Mouse (Mus musculus) urinary bladder, adult 18-20 months (tissue): Measurements from ENCODE around the gene Zfp382.
"Not testable (repeated sequence)": the region's sequence is repeated elsewhere in the genome, so short reads cannot be mapped to it uniquely, and the experiment has no call there.

Source experiments
- DNase-seq, 2 experiments: peaks; one replicate each; pipeline ENCODE4 v3.0.0; 2022; ENCODE audit warnings: low spot score in 2 of 2, mixed read lengths in 2 of 2

The Zfp382 gene

DNA sequence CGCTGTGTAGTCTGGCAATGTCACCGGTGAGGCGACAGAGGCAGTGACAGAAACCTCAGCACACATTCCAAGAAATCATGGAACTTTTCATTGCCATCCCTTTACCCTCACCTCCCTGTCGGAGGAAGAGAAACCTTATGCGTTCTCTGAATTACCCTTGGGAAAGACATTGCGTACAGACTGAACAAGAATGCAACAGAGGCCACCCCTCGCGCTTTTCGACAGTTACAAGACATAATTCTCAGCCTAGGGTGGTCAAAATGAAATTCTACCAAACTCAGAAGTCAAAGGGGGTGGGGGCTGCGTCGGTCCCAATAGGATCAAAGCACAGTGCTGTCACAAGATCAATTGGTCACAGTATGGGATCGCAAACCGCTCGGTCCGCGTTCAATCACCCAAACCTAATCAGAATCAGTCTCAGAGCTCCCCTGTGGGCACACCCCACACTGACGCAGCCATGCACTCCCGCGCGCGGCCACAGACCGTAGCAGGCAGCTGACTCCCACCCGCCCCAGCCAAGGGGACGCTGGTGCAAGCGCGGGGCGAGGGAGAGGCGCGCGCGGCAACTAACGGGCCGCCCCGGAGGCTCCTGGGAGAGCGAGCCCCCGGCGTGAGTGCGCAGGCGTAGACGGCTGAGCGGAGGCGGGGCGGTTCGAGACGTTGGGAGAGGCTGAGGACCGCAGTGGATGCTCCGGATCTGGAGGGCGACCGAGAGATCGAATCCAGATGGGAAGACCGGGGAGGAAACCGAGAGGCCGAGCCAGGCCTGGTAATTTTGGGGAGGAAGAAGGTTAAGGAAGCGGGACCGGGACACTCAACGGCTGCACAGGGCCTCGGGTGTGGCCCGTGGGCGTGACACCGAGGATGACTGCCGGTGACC is at the start of gene Zfp382:
Gene Zfp382 (plus strand): TSS at position 635 of the 880 bp plus-strand sequence.
- DNase-seq = peak; percentile 66 to 83

DNA sequence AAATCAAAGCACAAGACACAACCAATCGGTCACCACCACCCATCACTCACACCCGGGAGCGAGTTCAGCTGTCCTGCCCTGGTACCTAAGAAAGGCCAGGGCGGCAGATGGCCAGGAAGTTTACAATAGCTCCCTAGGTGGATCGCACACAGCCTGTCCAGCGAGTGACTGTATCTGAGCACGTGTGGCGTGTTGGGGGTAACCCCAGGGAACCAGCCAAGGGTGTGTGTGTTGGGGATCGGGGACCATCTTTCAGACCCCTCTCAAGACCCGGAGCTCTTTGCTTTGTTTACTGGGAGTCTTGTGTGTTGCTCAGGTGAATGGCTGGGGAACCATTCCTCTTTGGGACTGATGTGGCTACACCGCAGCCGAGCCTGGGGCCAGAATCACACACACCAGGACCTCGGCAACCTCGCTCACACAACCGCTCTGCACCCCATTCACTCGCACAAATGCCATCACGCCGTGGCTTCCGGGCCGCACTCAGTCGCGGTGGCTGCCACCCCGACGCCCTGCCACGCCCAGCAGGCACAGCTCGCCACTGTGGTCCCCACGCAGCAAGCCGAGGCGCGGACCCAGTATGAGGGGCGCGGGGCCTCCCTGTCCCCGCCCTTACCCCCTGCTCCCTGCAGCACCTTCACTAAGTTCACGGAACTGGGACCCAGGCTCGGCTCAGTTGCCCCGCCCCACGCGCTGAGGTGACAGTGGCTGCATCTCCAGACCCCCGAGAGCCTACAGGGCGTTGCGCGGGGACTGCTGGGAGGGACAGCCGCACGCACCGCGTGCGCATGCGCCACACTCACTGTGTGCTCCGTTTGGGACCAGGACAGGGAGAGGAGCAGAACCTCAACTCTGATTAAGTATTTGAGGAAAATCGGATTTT is 49.4 kb upstream of the Zfp382 start, which contains the start of gene Zfp82:
Gene Zfp82 (minus strand): TSS at position 755 of the 883 bp plus-strand sequence.
- DNase-seq = peak; percentile 59 to 74

DNA sequence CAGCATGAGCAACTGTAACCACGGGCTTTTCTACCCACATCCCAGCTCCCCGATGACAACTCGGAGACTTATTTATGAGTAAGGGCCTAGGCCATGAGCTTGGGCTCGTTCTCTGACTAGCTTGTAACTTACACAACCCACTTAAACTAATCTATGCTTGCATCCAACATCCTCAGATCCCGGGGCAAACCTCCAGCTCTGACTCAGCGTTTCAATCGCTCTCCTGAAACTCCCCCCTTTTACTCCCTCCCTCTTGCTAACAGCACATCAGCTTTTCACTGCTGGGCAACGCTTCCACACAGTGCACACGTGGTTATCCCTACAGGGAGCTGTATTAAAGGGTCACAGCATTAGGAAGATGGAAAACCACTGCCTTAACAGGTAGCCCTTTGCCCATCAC is 35.2 kb upstream of the Zfp382 start:
- no peak for DNase-seq

DNA sequence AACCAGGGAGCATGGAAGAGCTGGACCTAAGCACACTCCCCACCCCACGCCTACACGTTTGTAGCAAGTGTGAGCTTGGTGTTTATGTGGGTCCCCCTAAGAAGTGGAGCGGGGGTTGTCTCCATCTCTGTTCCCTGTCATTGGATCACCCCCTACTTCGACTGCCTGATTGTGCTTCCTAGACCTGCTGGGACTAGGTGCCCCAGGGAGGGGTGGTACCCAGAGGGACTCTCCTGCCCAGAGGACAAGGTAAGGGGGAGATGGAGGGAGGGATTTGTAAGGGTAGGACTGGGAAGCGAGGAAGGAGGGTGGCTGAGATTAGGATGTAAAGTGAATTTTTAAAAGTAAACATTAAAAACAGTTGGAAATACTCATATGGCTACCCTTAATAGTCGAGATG is 32.3 kb upstream of the Zfp382 start:
- DNase-seq = no peak

DNA sequence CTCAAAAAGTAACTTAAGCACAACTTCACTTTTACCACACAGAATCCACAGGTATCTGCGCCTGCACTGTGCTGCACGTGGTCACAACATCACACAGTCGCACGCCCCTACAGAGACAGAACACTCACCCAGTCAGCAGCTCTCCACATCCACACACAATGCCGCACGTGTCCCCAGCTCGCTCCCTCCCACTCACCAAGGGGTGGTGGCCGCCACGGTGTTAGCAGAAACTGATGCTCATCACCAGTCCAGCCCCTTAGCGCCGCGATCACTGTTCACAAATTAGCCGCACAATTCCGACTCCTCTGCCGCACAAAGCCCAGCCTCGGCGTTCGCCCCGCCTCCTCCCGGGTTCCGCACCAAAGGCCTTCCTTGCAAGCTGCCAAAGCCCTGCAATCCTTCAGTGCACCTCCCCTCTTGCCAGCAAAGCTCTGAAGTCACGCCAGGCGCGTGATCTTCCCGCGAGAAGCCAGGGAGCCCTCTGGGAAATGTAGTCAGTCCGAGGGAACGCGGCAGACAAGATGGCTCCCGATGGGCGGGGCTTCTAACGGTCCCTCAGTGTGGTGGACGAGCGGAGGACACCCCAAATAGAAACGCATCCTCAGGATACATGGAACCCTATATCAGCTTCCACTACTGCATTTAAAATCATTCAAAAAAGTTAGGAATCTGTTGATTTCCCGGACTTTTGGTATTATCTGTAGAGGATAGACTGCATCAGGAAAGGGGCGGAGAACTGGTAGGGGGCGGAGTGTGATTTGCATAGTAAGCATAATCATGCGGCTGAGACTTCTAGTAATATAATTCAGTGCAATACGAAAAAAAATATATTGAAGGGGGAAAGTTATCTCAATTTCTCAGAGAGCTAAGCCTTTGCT is 31.4 kb upstream of the Zfp382 start, which contains the start of the genes Gm26920 and Zfp566:
Gene Gm26920 (minus strand): TSS at position 319 of the 878 bp plus-strand sequence.
Gene Zfp566 (minus strand): TSS at position 436 of the 878 bp plus-strand sequence.
- DNase-seq = peak; percentile 93 to 97

DNA sequence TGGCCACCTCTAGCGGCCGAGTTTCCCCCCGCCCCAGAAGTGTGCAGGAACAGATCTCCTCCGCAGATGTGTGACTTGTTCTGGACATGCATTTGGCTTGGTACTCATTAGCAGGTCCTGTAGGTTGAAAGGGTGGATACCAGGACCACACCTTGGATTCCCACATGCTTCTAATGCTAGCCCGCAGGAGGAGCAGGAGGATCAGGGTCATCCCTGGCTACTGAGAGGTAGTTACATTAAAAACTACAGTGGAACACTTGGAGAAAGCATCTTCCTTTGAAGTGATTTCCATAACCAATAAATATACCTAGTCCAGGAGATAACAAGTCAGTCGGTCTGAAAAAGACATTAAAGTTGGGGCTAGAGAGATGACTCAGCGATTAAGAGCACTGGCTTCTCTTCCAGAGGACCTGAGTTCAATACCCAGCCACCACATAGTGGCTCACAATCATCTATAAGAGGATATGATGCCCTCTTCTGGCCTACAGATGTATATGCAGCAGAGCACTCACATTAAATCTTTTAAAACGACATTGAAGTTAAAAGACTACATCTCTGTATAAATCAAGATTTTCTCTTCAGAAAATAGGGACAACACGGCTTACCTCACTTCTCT is 30.7 kb upstream of the Zfp382 start:
- peak in 1 of 2 experiments; percentile 20 for DNase-seq

DNA sequence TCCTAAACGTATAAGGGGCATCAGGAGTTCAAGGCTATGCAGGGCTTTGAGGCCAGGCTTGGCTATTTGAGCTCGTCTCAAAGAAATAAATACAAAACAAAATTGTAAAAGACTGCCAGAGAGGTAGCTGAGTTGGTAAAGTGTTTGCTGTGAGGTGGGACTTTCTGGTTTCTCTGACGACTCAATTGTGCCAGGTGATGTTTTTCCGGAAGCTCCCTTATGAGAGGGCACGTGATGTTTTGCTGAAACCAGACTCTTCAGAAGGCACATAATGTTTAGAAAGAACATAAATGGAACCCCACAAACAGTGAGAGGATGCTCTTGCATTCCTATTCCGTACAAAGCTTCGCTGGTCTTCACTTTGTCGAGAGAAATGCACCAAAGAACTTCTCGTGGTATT is 29.1 kb upstream of the Zfp382 start:
- no peak for DNase-seq

DNA sequence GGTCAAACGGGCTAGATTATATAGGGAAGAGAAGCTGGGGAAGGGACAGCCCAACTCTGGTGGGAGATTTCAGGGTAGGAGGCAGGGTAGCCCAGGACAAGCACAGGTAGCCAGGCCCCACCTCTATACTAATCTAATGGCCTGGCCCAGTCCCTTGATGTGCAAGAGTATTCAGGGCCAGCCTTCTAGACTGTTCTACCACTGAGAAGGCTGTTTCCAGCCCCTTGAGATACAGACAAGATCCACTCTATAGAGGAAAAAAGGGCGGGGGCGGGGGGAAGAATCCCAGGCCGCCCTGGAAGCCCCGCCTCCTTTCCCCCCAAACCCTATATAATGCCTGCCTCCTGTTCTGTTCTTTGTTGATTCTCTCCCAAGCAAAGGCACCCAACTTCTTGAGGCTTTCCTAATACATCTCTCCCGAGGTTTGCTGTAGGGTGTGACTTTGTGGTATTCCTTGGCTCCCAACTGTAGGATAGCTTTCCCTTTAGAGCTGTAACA is 27.8 kb upstream of the Zfp382 start:
- no peak for DNase-seq

DNA sequence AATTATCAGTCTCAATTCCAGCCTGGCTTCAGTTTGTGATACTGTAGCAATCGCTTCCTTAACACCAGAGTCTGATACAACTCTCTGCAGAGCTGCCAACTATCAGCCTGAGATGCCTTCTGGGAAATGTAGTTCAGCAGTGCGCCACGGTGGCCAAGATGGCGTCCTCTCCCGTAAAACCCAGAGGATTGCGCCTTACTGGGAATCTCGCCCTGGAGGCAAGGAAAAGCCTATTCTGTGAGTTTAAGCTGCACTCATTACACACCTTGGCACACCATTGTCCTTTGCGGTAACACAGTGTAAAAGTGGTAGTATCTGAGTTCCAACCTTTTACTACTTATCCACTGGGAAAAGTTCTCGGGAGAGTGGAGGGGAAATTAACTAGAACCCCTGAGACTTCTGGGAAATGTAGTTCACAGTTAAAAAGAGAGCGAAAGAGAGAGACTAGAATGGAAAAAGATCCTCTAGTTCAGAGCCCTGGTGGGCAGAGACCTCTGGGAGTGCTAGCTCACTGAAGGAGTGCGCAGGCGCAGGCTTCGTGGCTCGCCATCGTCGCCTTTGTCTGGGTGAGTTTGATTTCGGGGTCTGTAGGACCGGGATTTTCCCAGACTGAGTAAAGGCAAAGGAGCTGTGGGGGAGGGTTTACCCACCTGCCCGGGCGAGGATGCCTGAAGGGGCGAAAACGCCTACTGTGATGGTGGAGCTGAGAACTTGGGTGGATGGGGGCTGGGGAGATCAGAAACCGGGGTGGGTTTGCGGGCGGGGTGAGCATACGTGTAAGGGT is 26.9 kb upstream of the Zfp382 start, which contains the start of gene Zfp260:
Gene Zfp260 (plus strand): TSS at position 132 of the 784 bp plus-strand sequence.
- DNase-seq = peak; percentile 78 to 84

DNA sequence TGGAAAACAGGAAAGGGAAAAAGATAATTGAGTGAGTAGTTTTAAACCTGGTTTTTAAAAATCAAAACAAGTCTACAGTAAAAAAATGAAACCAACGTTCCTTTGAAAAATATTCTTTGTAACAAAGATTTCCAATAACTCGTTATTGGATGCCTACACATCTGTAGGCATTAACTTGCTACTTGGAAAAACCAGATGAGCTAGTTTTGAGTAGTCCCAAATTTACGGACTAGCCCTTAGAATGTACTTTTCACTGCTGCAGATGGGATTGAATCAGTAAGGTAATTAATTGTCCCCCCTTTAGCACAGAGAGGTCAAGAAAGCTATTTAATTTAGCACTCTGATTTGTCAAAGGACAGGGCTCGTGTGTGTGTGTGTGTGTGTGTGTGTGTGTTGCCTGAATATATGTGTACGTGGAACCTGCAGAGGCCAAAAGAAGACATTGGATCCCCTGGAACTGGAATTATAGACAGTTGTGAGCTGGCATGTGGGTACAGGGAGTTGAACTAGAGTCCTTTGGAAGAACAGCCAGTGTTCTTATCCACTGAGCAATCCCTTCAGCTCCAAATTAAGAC is 26.1 kb upstream of the Zfp382 start:
- DNase-seq = no peak

DNA sequence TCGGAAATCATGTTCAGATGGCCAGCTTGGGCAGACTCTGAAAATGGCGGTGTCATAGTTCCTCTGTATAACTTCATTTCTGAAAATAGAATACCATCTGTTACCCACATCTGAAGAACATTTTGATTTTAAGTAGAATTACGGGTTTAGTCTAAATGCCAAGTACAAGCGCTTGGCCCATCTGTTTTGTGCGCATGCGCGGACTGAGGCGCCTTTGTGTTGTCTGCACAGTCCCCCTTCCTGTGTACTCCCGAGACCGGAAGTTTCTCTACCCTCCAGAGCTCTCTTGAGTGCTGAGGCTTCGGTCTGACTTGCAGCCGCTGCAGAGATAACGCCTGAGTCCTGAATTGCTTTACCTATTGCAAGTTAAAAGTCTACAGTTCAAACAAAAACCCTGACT is 22.4 kb upstream of the Zfp382 start:
- DNase-seq = no peak

DNA sequence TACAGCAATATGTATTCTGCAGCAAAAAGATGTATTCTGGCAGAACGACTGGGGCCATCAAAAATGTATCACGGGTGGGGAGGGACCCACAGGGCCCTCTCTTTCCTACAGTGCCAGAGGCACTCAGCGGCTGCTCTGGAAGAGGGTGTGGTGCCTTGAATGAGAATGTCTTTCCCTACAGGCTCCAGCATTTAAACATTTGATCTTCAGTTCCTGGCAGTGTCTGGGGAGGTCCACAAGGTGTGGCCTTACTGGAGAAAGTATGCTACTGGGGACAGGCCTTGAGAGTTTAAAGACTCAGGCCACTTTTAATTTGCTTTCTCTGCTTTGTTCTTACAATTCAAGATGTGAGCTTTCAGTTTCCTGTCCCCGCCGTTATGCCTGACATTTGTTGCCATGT is 5.7 kb upstream of the Zfp382 start:
- DNase-seq = no peak

DNA sequence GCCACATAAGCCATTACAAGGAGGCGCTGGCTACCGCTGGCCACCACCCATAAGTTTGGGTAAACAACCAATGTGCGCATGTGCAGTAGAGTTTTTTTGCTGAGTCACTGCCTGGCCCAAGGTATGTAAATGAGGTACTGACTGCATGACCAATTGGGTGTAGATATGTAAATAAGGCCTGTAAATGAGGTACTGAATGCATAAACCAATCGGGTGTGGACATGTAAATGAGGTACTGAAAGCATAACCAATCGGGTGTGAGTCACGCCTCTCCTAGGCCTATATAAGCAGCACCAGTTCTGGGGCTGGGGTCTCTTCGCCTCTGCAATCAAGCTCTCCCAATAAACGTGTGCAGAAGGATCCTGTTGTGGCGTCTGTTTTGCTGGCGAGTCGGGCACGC is 3.8 kb upstream of the Zfp382 start:
- DNase-seq = not testable (repeated sequence)

DNA sequence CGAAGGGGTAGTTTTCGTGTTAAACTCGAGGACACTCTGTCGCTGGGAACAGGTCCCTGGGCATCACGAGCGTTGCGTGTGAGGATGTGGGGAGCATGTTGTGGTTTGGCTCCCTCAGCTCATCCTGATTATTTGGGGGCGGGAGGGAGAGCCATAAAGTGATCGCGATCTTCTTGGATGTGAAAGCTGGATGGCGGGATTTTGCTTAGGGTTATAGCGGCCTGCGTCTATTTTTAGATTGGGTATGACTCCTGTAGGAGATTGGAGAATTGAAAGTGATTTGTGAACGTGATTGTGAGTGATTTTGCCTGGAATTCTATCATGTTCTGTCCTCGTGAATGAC is 417 bp downstream of the Zfp382 start:
- no peak for DNase-seq

DNA sequence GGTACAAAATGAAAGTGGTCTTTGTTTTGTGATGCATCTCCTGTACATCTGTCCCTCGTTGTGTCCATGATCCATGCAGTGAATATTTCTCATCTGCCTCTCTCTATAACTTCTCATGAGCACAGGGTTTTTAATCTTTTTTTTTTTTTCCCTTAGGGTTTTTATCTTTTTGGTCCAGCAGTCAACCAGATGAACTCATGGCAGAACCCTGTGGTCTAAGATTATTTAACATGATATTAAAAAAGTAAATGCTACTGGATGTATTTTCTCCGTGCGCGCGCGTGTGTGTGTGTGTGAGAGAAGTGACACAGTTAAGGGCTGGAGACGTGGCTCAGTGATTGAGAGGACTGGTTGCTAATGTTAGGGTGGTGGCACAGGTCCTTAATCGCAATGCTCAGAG is 8.2 kb downstream of the Zfp382 start:
- DNase-seq = no peak

DNA sequence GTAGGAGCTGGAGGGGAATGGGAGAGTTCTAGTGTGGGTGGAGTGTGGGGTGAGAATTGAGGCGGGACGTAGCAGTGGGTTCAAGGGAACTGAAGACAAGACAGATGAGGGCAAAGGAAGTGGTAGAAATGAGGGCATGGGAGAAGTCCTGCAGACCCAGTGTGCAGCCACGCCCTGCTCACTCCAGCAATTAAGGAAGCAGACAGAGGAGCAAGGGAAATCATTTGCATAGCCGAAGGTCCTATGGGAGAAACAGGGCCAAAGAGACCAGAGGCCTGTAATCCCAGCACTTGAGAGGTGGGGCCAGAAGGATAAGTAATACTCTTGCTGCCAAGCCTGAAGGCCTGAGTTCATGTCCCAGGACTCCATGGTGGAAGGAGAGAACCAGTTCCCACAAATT is 10.7 kb downstream of the Zfp382 start:
- no peak for DNase-seq

DNA sequence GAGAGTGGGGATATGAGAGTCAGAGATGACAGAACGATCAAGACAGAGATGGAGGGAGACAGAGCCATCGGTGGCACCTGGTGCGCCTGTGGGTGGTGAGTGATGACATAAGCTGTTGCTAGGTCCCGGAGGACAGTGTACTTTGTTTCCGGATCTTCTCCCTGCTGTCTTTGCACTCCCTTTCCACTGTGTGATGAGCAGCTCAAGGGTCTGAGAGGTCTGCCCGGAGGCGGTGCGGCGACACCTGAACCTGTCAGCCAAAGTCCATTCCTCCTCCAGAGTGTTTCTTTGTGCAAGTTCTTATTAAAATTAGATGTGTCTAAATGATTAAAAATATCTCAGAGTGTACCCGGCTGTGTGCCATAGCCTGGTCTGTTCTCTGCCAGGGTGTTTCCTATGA is 15.1 kb downstream of the Zfp382 start:
- DNase-seq = no peak

DNA sequence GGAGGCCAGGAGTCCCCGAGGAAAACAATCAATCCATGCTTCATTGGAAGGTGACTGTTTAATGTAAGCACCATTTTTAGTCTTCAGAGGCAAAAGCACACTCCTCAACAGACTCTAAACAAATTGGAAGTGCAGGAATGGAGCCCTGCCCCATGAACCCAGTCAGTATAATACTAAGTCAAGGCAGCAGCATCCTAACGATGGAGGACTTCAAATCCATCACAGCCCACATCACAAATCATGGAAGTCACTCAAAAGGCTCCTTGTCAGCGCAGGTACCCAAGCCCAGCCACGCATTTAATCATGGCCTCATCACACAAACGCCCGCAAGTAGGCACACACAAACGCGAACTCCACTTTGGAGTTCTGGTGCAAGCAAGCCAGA is 21.4 kb downstream of the Zfp382 start:
- DNase-seq = no peak

DNA sequence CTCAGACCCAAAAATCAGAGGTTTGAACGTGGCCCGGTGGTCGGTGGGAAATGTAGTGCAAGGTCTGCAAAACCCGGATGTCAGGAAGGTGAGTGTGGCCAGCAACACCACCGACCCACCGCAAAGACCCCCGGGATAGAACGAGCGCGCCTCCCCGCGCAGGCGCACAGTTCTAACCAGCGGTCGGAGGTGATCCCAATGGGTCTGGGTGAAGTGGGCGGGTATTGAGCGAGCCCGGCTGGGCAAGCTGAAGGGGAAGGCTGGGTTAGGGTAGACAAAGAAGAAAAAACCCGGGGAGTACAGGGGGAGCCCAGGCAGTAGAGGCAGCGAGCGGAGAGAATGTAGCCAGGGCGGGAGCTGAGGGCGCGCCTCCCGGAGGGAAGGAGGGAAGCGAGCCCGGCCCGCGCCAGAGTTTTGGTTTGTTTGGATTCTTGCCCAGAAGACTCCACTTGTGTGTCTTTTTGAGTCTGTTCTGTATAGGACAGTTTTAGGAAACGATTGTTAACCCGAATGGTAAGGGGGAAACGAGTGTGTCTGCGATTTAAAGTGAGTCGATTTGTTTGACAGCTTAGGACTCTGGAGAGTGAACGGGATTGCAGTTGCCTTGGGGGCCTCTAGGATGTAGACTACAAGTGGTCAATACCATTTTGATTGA is 21.9 kb downstream of the Zfp382 start:
- peak in 1 of 2 experiments; percentile 20 for DNase-seq
